Mouse (Mus musculus) T-helper 1 cell (primary cell): Measurements from ENCODE around the gene Pes1.

ENCODE experiments used
- in situ Hi-C: fragments of 300-600 bp; cut with MboI, MseI; formaldehyde crosslinking; loops from one replicate; pipeline ENCODE4 v1.15.1; 2025; ENCODE audit warnings: high pct_unique_total_duplicates

Gene Pes1

GRCm38 (mm10) chr11:3963155-3963554, 620 bp upstream of the Pes1 start:
- in situ Hi-C loops = no loop called here

- in situ Hi-C loops = no loop called here
Measured at GRCm38 (mm10) chr11:3964416-3965172, 819 bp downstream of the Pes1 start.

GRCm38 (mm10) chr11:3969837-3970236, 6.1 kb downstream of the Pes1 start:
- in situ Hi-C loops = no loop called here

- in situ Hi-C loops = no loop called here
Measured at GRCm38 (mm10) chr11:3970361-3970760, 6.6 kb downstream of the Pes1 start.

GRCm38 (mm10) chr11:3973081-3973480, 9.3 kb downstream of the Pes1 start:
- in situ Hi-C loops = no loop called here

- in situ Hi-C loops = no loop called here
Measured at GRCm38 (mm10) chr11:3974311-3974710, 10.5 kb downstream of the Pes1 start.

- in situ Hi-C loops = no loop called here
Measured at GRCm38 (mm10) chr11:3976678-3977077, 12.9 kb downstream of the Pes1 start, which contains the start of gene 4930556J24Rik. 4930556J24Rik (minus strand) TSS chr11:3976778.

GRCm38 (mm10) chr11:3978421-3978820, 14.6 kb downstream of the Pes1 start:
- in situ Hi-C loops = no loop called here

- in situ Hi-C loops = no loop called here
Measured at GRCm38 (mm10) chr11:3981536-3981935, 17.8 kb downstream of the Pes1 start.

- in situ Hi-C loops = no loop called here
Measured at GRCm38 (mm10) chr11:3982275-3983209, 18.8 kb downstream of the Pes1 start.

- in situ Hi-C loops = no loop called here
Measured at GRCm38 (mm10) chr11:3983291-3983862, 19.6 kb downstream of the Pes1 start, which contains the start of gene Gal3st1. Gal3st1 (plus strand) TSS chr11:3983636.

GRCm38 (mm10) chr11:3983863-3984745, 20.3 kb downstream of the Pes1 start:
- in situ Hi-C loops = no loop called here

- in situ Hi-C loops = no loop called here
Measured at GRCm38 (mm10) chr11:3989748-3990147, 26.0 kb downstream of the Pes1 start.

- in situ Hi-C loops = no loop called here
Measured at GRCm38 (mm10) chr11:3993132-3993531, 29.4 kb downstream of the Pes1 start.

- in situ Hi-C loops = no loop called here
Measured at GRCm38 (mm10) chr11:3993914-3994313, 30.1 kb downstream of the Pes1 start.

GRCm38 (mm10) chr11:3995511-3995910, 31.7 kb downstream of the Pes1 start:
- in situ Hi-C loops = no loop called here

GRCm38 (mm10) chr11:3996840-3997239, 33.1 kb downstream of the Pes1 start:
- in situ Hi-C loops = no loop called here

GRCm38 (mm10) chr11:3997978-3998720, 34.4 kb downstream of the Pes1 start:
- in situ Hi-C loops = no loop called here

GRCm38 (mm10) chr11:3999547-3999946, 35.8 kb downstream of the Pes1 start:
- in situ Hi-C loops = no loop called here

GRCm38 (mm10) chr11:4001603-4002002, 37.8 kb downstream of the Pes1 start:
- in situ Hi-C loops = loop anchor here (5.0 kb wide), 1 partner anchor 81 kb away; no protein-coding TSS in a partner anchor
